Mouse (Mus musculus) lung, postnatal 0 days (tissue): ENCODE measurements around the gene Ndufs7.

ENCODE experiments used
- CTCF ChIP-seq: IDR thresholded peaks from 2 replicates; pipeline ENCODE4 v1.5.1; 2016; ENCODE audit warnings: antibody characterized with exemption, mild to moderate bottlenecking
- EP300 ChIP-seq: IDR thresholded peaks from 2 replicates; pipeline ENCODE4 v1.6.1; 2016; ENCODE audit warnings: antibody characterized with exemption, mild to moderate bottlenecking, control low read depth

DNA sequence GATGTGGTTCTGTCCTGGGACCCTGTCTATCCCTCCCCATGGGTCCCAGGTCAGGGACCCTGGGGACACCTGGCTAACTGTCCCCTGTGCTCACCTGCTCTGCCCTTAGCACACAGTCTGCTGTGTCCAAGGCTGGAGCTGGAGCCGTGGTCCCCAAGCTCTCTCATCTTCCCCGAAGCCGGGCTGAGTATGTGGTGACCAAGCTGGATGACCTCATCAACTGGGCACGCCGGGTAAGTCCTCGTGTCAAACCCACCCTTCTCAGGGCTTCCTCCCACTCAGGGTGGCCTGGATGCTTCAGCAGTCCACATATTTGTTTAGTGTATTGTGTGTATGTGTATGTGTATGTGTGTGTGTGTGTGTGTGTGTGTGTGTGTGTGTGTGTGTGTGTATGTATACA, 4.6 kb downstream of the Ndufs7 start:
- TF ChIP-seq EP300, result no peak
- no peak for TF ChIP-seq CTCF
